Mouse (Mus musculus) activated CD4-positive, CD25-positive, alpha-beta regulatory T cell, adult 9 weeks (primary cell): ENCODE measurements around the gene Trarg1. TPM values are rescaled to one million over a fixed set of nuclear protein-coding genes. Genes with fewer than 3 reads are reported as not detected.

Experiments used
- polyA plus RNA-seq: library from polyadenylated mRNA; unstranded; fragments of 100-300 nt; shearing (Covaris generic); gene quantifications from one replicate; pipeline ENCODE4 v1.2.1, GENCODE M21; 2017

The Trarg1 gene
- not detected for polyA plus RNA-seq

DNA sequence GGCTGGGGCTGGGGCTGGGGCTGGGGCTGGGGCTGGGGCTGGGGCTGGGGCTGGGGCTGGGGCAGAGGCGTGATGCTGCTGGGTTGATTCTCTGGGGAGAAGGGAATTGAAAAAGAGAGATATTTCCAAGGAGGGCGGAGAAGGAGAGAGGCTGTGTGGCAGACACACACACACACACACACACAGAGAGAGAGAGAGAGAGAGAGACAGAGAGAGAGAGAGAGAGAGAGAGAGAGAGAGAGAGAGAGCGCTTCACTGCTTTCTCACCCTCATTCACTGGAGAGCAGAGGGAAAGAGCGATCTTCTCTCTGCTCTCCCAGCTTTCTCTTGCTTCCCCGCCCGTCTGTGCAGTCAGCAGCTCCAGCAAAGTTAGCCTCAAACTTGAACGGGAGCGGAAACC lies at the start of gene Trarg1:
Trarg1 (plus strand) TSS at position 301 of the 400 bp plus-strand sequence.

DNA sequence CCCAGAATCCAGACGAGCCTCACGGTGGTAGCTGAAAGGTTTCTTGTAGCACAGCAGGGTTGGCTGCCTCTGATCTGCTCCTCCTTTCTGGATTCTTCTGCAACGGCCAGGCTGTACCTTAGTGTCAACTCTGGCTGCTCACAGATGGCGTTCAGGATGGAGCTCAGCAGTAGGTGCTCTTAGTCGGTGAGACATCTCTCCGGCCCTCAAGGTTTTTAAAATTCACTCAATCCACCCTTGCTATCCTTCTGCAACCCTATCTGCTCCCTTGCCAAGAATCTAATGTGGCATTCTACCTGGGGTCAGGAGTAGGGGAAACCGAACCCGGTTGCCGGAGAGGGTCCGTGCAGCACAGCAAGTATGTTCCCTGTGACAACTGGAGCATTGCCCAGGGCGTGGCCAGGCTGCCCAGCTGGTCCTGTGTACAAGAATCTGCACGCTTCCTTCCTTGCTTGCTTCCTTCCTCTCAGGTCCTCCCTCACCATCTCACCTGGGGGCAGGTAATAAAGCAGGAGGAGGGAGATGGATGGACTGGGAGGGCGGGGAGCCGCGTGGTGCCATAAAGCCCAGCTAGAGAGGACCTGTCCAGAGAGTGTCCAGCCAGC lies 7.6 kb upstream of the Trarg1 start, which contains the start of gene Bhlha9:
Bhlha9 (plus strand) TSS at position 600 of the 605 bp plus-strand sequence.

Other genes with a start within 250 kb of the Trarg1 start
- 38.7 TPM for gene Abr, start 57.5 kb upstream of the Trarg1 start, polyA plus RNA-seq
- not detected for gene Bhlha9, start 7.3 kb upstream of the Trarg1 start, polyA plus RNA-seq
- 75.7 TPM for gene Gosr1, start 83.8 kb downstream of the Trarg1 start, polyA plus RNA-seq
- 1.4 TPM for gene Cpd, start 167.2 kb downstream of the Trarg1 start, polyA plus RNA-seq
- gene Tmigd1, start 222.4 kb downstream of the Trarg1 start, polyA plus RNA-seq, result 0.33 TPM
- gene Blmh, start 245.0 kb downstream of the Trarg1 start, polyA plus RNA-seq, result 90.9 TPM